ENCODE assay signal across 1 mouse cellular context in genomic region chr7:144581559-144582283, GRCm38 (mm10).
A peak's percentile ranks its signal among the peaks of the same experiment; 100 is the strongest.
TF ChIP-seq lines count a peak whose summit lies in the region.

No protein-coding gene starts in this region.

TF ChIP-seq in MEL, 35 proteins besides CTCF, POLR2A, EP300 and RAD21 (continued from another document):
- TF ChIP-seq USF2 (IDR thresholded peaks at IDR 0.05; ENCODE audit: borderline replicate concordance in 1 of 2, insufficient read depth in 1 of 2, low read depth in 1 of 2, low read length in 2 of 2) (peak in 1 of 2 experiments; percentile 75; a peak in 2 of 4 replicates), UBTF (IDR thresholded peaks at IDR 0.05; ENCODE audit: borderline replicate concordance, insufficient read depth, low read depth, low read length) (no peak), MAFK (IDR thresholded peaks at IDR 0.05; ENCODE audit: borderline replicate concordance, low read depth, low read length) (no peak), MYC (IDR thresholded peaks at IDR 0.05; ENCODE audit: low read depth, low read length) (peak; percentile 63; the same call in 1 of the 2 replicates), ZKSCAN1 (IDR thresholded peaks at IDR 0.05; ENCODE audit: low read depth, low read length) (no peak), ETS1 (IDR thresholded peaks at IDR 0.05; ENCODE audit: low read depth, low read length) (peak; percentile 39; the same call in 1 of the 2 replicates), BHLHE40 (IDR thresholded peaks at IDR 0.05; ENCODE audit: borderline replicate concordance, low read depth, low read length) (peak; percentile 66; the same call in 1 of the 2 replicates), TCF12 (IDR thresholded peaks at IDR 0.05; ENCODE audit: low read depth, low read length) (0 out of 2 replicates have a peak, but pooled peaks have one; percentile 43), USF1 (IDR thresholded peaks at IDR 0.05; ENCODE audit: low read depth, low read length) (peak; percentile 95), KAT2A (conservative IDR thresholded peaks at IDR 0.05; ENCODE audit: low read depth, low read length) (no peak; the same call in 1 of the 2 replicates), MYB (IDR thresholded peaks at IDR 0.05; ENCODE audit: low read depth, low read length) (no peak), ZC3H11A (IDR thresholded peaks at IDR 0.05; ENCODE audit: low read depth, low read length) (peak; percentile 47), SIN3A (IDR thresholded peaks at IDR 0.05; ENCODE audit: low read length) (no peak; the same call in none of the 2 replicates), ZNF384 (IDR thresholded peaks at IDR 0.05; ENCODE audit: low read depth, low read length) (no peak), NRF1 (IDR thresholded peaks at IDR 0.05; ENCODE audit: insufficient read depth, low read depth, low read length, poor library complexity, severe bottlenecking) (0 out of 2 replicates have a peak, but pooled peaks have one; percentile 1), POLR2AphosphoS5 (IDR thresholded peaks at IDR 0.05; ENCODE audit: borderline replicate concordance, low read depth, low read length) (no peak), JUND (IDR thresholded peaks at IDR 0.05; ENCODE audit: low read depth, low read length) (no peak), E2F4 (IDR thresholded peaks at IDR 0.05; ENCODE audit: borderline replicate concordance, low read depth, low read length) (no peak), CHD2 (IDR thresholded peaks at IDR 0.05; ENCODE audit: low read length) (no peak), ZMIZ1 (IDR thresholded peaks at IDR 0.05; ENCODE audit: low read depth, low read length) (no peak), GATA1 (IDR thresholded peaks at IDR 0.05; ENCODE audit: low read depth, low read length) (peak; percentile 34; the same call in 1 of the 2 replicates), GABPA (IDR thresholded peaks at IDR 0.05; ENCODE audit: low read depth, low read length) (no peak), MXI1 (IDR thresholded peaks at IDR 0.05; ENCODE audit: low read depth, low read length) (peak; percentile 91), POLR2AphosphoS2 (IDR thresholded peaks at IDR 0.05; ENCODE audit: low read length) (no peak; the same call in 1 of the 2 replicates)
